Comparison of ENCODE assay signal across 7 mouse cellular contexts in the genomic region with DNA sequence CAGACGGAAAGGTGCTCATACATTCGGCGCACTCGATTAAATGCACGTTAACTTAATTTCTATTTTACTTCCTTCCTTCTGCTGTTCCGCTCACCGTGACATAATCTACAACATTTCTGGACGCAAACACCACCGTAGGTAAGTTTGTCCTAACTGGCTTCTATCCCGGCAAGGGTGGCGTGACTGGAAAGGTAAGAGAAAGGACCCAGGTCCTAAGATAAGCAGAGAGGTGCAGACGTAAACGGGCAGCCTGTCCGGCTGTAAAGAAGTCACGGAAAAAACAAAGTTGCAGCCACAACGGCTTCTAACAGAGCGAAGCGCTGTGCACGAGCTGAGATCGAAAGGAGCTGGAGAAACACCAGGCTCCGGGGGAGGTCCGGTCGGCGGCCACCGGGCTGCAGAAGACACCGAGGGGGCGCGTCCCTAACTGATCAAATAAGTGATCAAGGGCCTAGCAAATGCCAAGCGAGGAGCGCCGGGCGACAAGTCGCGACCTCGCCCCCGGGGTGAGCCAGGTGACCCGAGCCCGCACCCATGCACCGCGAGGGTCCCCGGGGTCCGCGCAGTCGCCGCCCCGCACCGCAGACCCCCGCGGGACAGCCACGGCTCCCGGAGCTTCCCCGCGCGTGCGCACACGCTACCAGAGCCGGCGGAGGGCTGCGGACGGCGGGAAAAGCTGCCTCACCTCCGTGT. TPM values are rescaled to one million over a fixed set of nuclear protein-coding genes. Genes with fewer than 3 reads are reported as not detected.
DNase-seq lines count a peak whose midpoint lies in the region; ATAC-seq and TF ChIP-seq lines count a peak whose summit lies in the region.

No protein-coding gene starts in this region.

- peak overlapping the region; percentile 90 for H3K9ac ChIP-seq in limb, embryonic 13.5 days
- H3K9ac ChIP-seq in neural tube, embryonic 12.5 days = peak overlapping the region; percentile 85

- WGBS in limb, embryonic 13.5 days = under 1% methylated on average over 62 of the region's 62 CpGs
- WGBS in neural tube, embryonic 12.5 days = 2% methylated on average over 62 of the region's 62 CpGs

- TF ChIP-seq CTCF in layer of hippocampus, adult 2 months (conservative IDR thresholded peaks at IDR 0.05) = no peak
- TF ChIP-seq CTCF in Patski (IDR thresholded peaks at IDR 0.05) = no peak

- H3K4me1 ChIP-seq in erythroblast, embryonic 14.5 days (ENCODE audit: control insufficient read depth) = peaks cover 30% of the 10 kb centered on the region
- peaks cover 24% of the 10 kb centered on the region for H3K4me1 ChIP-seq in limb, embryonic 13.5 days
- peaks cover 18% of the 10 kb centered on the region for H3K4me1 ChIP-seq in neural tube, embryonic 12.5 days

- peak; percentile 29 for ATAC-seq in Patski
- peak; percentile 79 for ATAC-seq in limb, embryonic 13.5 days (ENCODE audit: low FRiP score, low read depth)
- peak; percentile 89 for ATAC-seq in neural tube, embryonic 12.5 days (ENCODE audit: low FRiP score, low read depth)

- H3K4me3 ChIP-seq in layer of hippocampus, adult 2 months = peak overlapping the region; percentile 84
- H3K4me3 ChIP-seq in erythroblast, embryonic 14.5 days (replicated peaks) = peak overlapping the region; percentile 82
- H3K4me3 ChIP-seq in limb, embryonic 13.5 days = peak overlapping the region; percentile 69
- H3K4me3 ChIP-seq in neural tube, embryonic 12.5 days = peak overlapping the region; percentile 88

- peak overlapping the region; percentile 95 for H3K27ac ChIP-seq in layer of hippocampus, adult 2 months
- H3K27ac ChIP-seq in limb, embryonic 13.5 days = peak overlapping the region; percentile 95
- peak overlapping the region; percentile 86 for H3K27ac ChIP-seq in neural tube, embryonic 12.5 days

- H3K9me3 ChIP-seq in erythroblast, embryonic 14.5 days (ENCODE audit: control insufficient read depth, low read length) = no peaks in the 10 kb centered on the region
- H3K9me3 ChIP-seq in limb, embryonic 13.5 days = no peaks in the 10 kb centered on the region
- no peaks in the 10 kb centered on the region for H3K9me3 ChIP-seq in neural tube, embryonic 12.5 days

- no peak for DNase-seq in layer of hippocampus, adult 2 months (ENCODE audit: low spot score in 2 of 2)
- no peak for DNase-seq in layer of hippocampus, postnatal 25 days (ENCODE audit: extremely low spot score in 1 of 2, low spot score in 1 of 2)
- no peak for DNase-seq in Patski (ENCODE audit: low read depth, low spot score)
- DNase-seq in thymus, postnatal 36 days = no peak

- peaks cover 3% of the 10 kb centered on the region for H3K36me3 ChIP-seq in erythroblast, embryonic 14.5 days (ENCODE audit: control insufficient read depth)
- H3K36me3 ChIP-seq in limb, embryonic 13.5 days = peaks cover 14% of the 10 kb centered on the region
- peaks cover 5% of the 10 kb centered on the region; the same call in 1 of the 2 replicates for H3K36me3 ChIP-seq in neural tube, embryonic 12.5 days

- POLR2A ChIA-PET in Patski (lab: Charles Lee) = interaction anchor here (0.8 to 1.1 kb wide), 2 partner anchors 11 to 12 kb away, joined by 5 read pairs; no protein-coding TSS in a partner anchor

- no peaks in the 10 kb centered on the region for H3K27me3 ChIP-seq in Patski
- no peaks in the 10 kb centered on the region for H3K27me3 ChIP-seq in erythroblast, embryonic 14.5 days (ENCODE audit: control insufficient read depth)
- H3K27me3 ChIP-seq in limb, embryonic 13.5 days = no peaks in the 10 kb centered on the region
- no peaks in the 10 kb centered on the region for H3K27me3 ChIP-seq in neural tube, embryonic 12.5 days (replicated peaks)

- CTCF ChIA-PET in Patski (lab: Charles Lee) = interaction anchor here (0.7 to 1.2 kb wide), 3 partner anchors 11 to 17 kb away, joined by 3 read pairs; no protein-coding TSS in a partner anchor

- H3K4me2 ChIP-seq in limb, embryonic 13.5 days (replicated peaks) = peak overlapping the region; percentile 84
- H3K4me2 ChIP-seq in neural tube, embryonic 12.5 days (replicated peaks) = peak overlapping the region; percentile 89

- in situ Hi-C loops in Patski (cut with MboI; ENCODE audit: low pct_unique_long_range_greater_than_20kb) = no loop called here

RNA-seq across cellular contexts. Expression of a gene that starts 0.7 kb away (rescaled TPM):
- 10 to 100 TPM; 55.7 to 57.5 TPM for total RNA-seq in layer of hippocampus, adult 2 months (2021)
- total RNA-seq in layer of hippocampus, postnatal 25 days (2021) = 10 to 100 TPM; 53.4 to 57.4 TPM
- 59.8 TPM for polyA plus RNA-seq in Patski (2021)
- 0.74 and 0.98 TPM in 2 replicates for polyA plus RNA-seq in erythroblast, embryonic 14.5 days (2012)
- polyA plus RNA-seq in limb, embryonic 13.5 days (2015; fragmentation: Nextera tagmentation; extraction: Ambion mirVana) = 78.8 and 82.5 TPM in 2 replicates
- polyA plus RNA-seq in neural tube, embryonic 12.5 days (2016; fragmentation: Nextera tagmentation; extraction: Ambion mirVana) = 68.1 and 71.8 TPM in 2 replicates

RNA-seq across cellular contexts. Expression of a gene that starts 42.4 kb away (rescaled TPM):
- total RNA-seq in layer of hippocampus, adult 2 months (2021) = 1 to 10 TPM; 4.8 TPM
- total RNA-seq in layer of hippocampus, postnatal 25 days (2021) = 1 to 10 TPM; 4.3 to 5.5 TPM
- 0.51 TPM for polyA plus RNA-seq in Patski (2021)
- not detected in 2 replicates for polyA plus RNA-seq in erythroblast, embryonic 14.5 days (2012)
- polyA plus RNA-seq in limb, embryonic 13.5 days (2015; fragmentation: Nextera tagmentation; extraction: Ambion mirVana) = 0.70 and 0.98 TPM in 2 replicates
- polyA plus RNA-seq in neural tube, embryonic 12.5 days (2016; fragmentation: Nextera tagmentation; extraction: Ambion mirVana) = 1.2 and 1.3 TPM in 2 replicates

Comparison
In these comparisons a context has a peak if more than half of its experiments do, and no peak if none do; other contexts are left out.
1. ATAC-seq: peak in every context shown above with its lines; median percentile 89 in neural tube, embryonic 12.5 days; 79 in limb, embryonic 13.5 days; 29 in Patski.
2. RNA of a gene that starts 0.7 kb away (polyA plus RNA-seq): 78.8 to 82.5 TPM in limb, embryonic 13.5 days, 68.1 to 71.8 TPM in neural tube, embryonic 12.5 days and 59.8 TPM in Patski (single experiment); 0.74 to 0.98 TPM in erythroblast, embryonic 14.5 days; every median in the first group is over 10 times any median in the second.
3. Peak in every context shown above with its lines, with median percentiles within 50 percentile points of each other: H3K27ac ChIP-seq and H3K4me3 ChIP-seq.